Mouse (Mus musculus): ENCODE measurements around the gene Cpsf4. TPM values are rescaled to one million over a fixed set of nuclear protein-coding genes. Genes with fewer than 3 reads are reported as not detected.

Cpsf4 gene
- polyA plus RNA-seq, 1 experiment from 2014 or later, result 57.7 TPM

DNA sequence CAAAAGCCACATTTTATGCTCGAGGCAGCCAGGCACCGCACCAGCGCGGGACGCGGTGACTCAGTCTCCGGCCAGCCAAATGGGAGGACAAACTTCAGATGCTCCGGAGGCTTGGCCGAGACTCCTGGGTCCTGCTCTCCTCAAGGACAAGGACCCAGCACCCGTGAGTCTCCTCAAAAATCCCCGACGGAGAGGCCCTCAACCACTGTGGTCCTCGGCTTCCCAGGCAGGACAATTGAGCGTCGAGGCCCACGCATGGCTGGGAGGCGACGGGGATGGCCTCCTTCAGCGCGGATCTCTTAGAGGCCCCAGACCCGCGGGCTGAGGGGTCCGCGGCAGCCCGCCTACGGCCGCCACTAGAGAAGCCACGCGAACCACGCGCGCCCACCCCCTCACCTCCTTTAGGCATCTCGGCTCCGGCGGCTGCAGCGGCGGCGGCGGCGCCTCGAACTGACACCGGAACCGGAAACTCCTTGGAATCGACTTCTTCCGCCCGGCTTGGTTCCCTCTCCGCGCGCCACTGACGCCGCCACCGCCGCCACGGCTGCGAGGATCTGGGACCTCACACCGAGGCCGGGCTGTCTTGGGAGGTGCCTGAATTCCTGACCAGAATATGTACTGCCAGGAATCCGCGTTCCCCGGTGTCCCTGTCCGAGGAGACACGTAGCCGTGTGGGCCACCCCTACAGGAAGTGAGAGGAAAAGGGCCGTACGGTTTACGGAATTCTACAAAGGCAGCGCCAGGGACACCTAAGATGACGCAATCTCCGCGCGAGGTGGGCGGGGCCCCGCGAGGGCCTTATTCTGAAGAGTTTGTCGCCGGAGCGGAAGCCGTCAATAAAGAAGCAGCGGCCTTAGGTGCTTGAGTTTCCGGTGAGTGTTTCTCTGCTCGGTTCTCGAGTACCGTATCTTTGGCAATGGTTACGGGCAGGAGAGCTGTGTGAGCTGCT lies 27.2 kb upstream of the Cpsf4 start, which contains the start of the genes Pdap1 and Bud31:
Gene Pdap1 (minus strand): TSS at position 668 of the 949 bp plus-strand sequence.
Gene Bud31 (plus strand): TSS at position 792 of the 949 bp plus-strand sequence.
- peaks cover 27% of the 10 kb centered on the region for H3K4me1 ChIP-seq
- under 1% methylated on average over 82 of the region's 84 CpGs for WGBS
- H3K27ac ChIP-seq, result peak within 1 kb of the TSS; percentile 96
- no peaks in the 10 kb centered on the region for H3K9me3 ChIP-seq
- H3K9ac ChIP-seq, result peak within 1 kb of the TSS; percentile 88
- peak within 1 kb of the TSS; percentile 87 for H3K4me3 ChIP-seq
- ATAC-seq (replicated peaks), result peak; percentile 94
- peaks cover 27% of the 10 kb centered on the region for H3K36me3 ChIP-seq (replicated peaks)
- H3K4me2 ChIP-seq, result peak within 1 kb of the TSS; percentile 84
- H3K27me3 ChIP-seq (replicated peaks), result no peaks in the 10 kb centered on the region

DNA sequence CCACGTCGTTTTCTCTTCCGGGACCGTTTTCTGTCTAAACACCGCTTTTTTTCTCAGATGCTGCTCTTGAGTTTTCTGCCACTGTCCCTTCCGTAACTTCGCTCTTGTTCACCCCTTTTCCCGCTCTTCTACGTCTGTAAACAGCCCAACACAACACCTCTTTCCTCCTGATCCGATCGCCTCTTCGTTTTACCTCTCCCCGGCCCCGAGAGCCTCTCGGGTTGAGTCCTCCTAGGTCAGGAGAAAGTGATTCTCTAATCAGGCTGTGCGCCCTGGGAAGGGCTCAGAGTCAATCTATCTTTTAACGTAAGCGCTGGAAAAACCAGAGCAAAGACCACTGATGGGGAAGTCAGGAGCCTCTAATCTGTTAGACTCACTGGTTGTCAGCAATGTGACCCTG lies 26.4 kb upstream of the Cpsf4 start:
- ATAC-seq (replicated peaks), result peak; percentile 1; the same call in 1 of the 2 replicates

DNA sequence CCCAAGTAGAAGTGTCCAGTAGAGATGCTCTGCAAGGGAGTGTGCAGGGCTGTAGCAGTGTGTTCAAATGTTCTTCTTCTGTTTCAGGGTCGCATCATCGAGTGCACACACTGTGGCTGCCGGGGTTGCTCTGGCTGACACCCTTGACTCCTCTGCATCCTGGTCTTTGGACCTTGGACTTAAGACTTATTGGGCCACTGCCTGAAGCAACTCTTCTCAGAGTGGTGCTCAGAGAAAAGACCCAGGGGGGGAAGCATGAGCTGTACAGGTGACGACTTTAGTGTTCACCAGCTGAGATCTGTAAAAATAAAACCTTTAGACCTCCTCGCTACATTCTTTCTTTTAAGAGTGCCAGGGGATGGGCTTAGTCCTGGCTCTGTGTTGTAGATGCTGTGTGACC lies 19.3 kb upstream of the Cpsf4 start:
- WGBS, result 96% methylated on average over 5 of the region's 5 CpGs
- Histone ChIP-seq H3K9me3 (no peaks in the 10 kb centered on the region), H3K4me2 (no peak overlapping the region), H3K4me1 (no peaks in the 10 kb centered on the region), H3K36me3 (replicated peaks) (peaks cover 76% of the 10 kb centered on the region), H3K4me3 (no peak overlapping the region), H3K27ac (no peak overlapping the region), H3K27me3 (replicated peaks) (no peaks in the 10 kb centered on the region), H3K9ac (no peak overlapping the region)
- no peak for ATAC-seq (replicated peaks)

More for the DNA sequence above, 26.4 kb upstream of the Cpsf4 start:
- Histone ChIP-seq H3K36me3 (replicated peaks) (peaks cover 27% of the 10 kb centered on the region; the same call in 1 of the 2 replicates), H3K4me3 (peak overlapping the region; percentile 87), H3K4me1 (peaks cover 27% of the 10 kb centered on the region), H3K27me3 (replicated peaks) (no peaks in the 10 kb centered on the region), H3K9ac (peak overlapping the region; percentile 88), H3K9me3 (no peaks in the 10 kb centered on the region), H3K4me2 (peak overlapping the region; percentile 84), H3K27ac (peak overlapping the region; percentile 96)
- WGBS, result under 1% methylated on average over 18 of the region's 18 CpGs

DNA sequence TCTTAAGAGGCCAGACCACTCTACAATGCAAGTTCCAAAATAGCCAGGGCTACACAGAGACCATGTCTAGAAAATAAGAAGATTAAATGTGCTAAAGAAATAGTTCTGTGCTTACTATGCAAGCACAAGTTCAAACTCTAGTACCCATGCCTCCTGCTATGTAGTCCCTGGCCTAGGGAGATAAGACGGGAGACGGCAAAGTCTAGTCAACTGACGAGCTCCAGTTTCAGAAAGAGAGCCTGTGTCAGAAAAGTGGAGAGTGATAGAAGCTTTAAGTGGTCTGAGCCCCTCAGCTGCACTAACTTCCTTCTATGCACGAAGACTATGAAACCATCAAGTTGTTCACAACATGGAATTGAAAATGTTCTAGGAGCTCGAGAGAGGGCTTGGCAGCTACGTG lies 17.7 kb upstream of the Cpsf4 start:
- no peak for ATAC-seq (replicated peaks)
- Histone ChIP-seq H3K4me1 (no peaks in the 10 kb centered on the region), H3K27ac (no peak overlapping the region), H3K9me3 (no peaks in the 10 kb centered on the region), H3K27me3 (replicated peaks) (no peaks in the 10 kb centered on the region), H3K36me3 (replicated peaks) (peaks cover 78% of the 10 kb centered on the region), H3K4me2 (no peak overlapping the region), H3K9ac (no peak overlapping the region), H3K4me3 (no peak overlapping the region)
- 96% methylated on average over 6 of the region's 6 CpGs for WGBS

DNA sequence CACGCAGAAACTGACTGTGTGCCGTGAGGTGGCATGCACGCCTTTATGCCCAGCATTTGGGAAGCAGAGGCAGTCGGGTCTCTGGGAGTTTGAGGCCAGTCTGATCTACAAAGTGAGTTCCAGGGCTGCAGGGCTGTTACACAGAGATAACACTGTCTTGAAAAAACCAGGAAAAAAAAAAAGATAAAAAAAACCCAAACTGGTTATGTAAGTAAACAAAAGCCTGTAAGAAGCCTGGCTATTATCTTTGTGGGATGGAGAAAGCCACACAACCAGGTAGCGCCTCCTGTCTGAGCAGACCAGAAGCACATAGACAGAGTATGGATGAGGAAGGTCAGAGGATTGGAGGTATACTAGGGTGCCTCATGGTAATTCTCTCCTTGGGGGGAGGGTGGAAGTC lies 14.3 kb upstream of the Cpsf4 start:
- H3K4me3 ChIP-seq, result no peak overlapping the region
- no peak overlapping the region for H3K4me2 ChIP-seq
- WGBS, result 92% methylated on average over 5 of the region's 5 CpGs
- no peaks in the 10 kb centered on the region for H3K4me1 ChIP-seq
- H3K9ac ChIP-seq, result no peak overlapping the region
- no peaks in the 10 kb centered on the region for H3K9me3 ChIP-seq
- H3K36me3 ChIP-seq (replicated peaks), result peaks cover 69% of the 10 kb centered on the region
- H3K27ac ChIP-seq, result no peak overlapping the region
- no peak for ATAC-seq (replicated peaks)
- H3K27me3 ChIP-seq (replicated peaks), result no peaks in the 10 kb centered on the region

DNA sequence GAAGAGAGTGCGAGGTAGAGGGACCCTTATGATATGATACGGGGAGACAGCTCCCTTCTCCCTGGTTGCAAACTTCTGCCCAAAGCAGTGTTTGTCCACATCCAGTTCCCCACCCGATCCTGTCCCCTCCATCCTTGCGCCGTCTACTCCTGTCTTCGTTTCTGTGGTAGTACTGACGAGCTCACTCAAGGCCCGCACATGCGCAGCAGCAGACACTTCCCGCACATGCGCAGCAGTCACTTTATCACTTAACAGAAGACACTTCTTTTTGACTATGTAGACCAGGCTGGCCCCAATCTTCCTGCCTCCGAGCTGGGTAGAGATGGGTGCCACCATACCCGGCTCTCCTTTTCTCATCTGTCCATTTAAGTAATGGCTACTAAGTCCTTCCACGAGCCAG lies 5.7 kb upstream of the Cpsf4 start:
- H3K36me3 ChIP-seq (replicated peaks), result peaks cover 39% of the 10 kb centered on the region
- WGBS, result 94% methylated on average over 14 of the region's 14 CpGs

DNA sequence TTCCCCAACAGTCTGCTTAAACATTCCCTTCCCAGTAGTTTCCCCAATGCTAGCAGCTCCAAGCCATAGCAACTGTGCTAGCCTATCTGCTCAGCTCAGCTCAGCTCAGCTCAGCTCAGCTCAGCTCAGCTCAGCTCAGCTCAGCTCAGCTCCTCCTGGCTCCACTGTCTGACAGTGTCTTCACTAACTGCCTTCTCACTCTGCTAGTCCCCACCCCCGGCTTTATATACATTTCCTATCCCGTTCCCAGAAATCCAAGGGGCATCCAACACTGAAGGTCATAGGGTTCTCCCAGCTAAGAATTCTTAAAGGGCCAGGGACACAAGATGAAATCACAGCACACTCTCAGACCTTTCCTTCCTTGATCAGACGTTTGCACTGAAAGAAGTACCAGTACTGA lies 2.3 kb upstream of the Cpsf4 start:
- WGBS, result 76% methylated on average over 3 of the region's 3 CpGs
- Histone ChIP-seq H3K27me3 (replicated peaks) (no peaks in the 10 kb centered on the region), H3K9me3 (no peaks in the 10 kb centered on the region), H3K4me1 (peaks cover 32% of the 10 kb centered on the region), H3K4me2 (no peak overlapping the region), H3K9ac (no peak overlapping the region), H3K4me3 (no peak overlapping the region), H3K36me3 (replicated peaks) (peaks cover 20% of the 10 kb centered on the region), H3K27ac (no peak overlapping the region)
- no peak for ATAC-seq (replicated peaks)

More for the DNA sequence above, 5.7 kb upstream of the Cpsf4 start:
- Histone ChIP-seq H3K9me3 (no peaks in the 10 kb centered on the region), H3K4me3 (no peak overlapping the region), H3K27me3 (replicated peaks) (no peaks in the 10 kb centered on the region), H3K4me2 (no peak overlapping the region), H3K9ac (no peak overlapping the region), H3K27ac (no peak overlapping the region), H3K4me1 (peaks cover 16% of the 10 kb centered on the region)
- no peak for ATAC-seq (replicated peaks)

DNA sequence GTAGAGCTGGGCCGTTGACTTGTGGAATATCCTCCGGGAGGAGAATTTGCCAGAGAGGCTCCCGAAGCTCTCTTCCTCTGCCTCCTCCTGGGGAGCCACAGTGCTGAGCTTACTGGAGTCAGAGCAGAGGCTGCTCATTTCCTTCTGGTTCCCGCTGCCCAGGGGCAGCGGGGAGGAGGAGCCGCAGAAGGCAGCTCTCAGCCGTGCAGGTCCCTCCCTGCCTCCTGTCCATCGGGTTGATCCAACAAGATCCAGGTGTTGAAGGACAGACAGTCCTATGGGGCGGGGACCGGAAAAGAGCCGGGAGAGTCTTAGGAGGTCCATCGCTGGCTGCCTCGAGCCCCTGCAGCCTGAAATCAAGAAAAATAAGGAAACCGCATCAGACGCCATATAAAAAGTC lies 1.8 kb upstream of the Cpsf4 start:
- H3K27me3 ChIP-seq (replicated peaks), result no peaks in the 10 kb centered on the region
- ATAC-seq (replicated peaks), result no peak
- H3K27ac ChIP-seq, result no peak overlapping the region
- no peaks in the 10 kb centered on the region for H3K9me3 ChIP-seq
- H3K36me3 ChIP-seq (replicated peaks), result peaks cover 16% of the 10 kb centered on the region
- H3K4me3 ChIP-seq, result no peak overlapping the region
- H3K4me1 ChIP-seq, result peaks cover 32% of the 10 kb centered on the region
- WGBS, result 92% methylated on average over 15 of the region's 15 CpGs
- H3K9ac ChIP-seq, result no peak overlapping the region
- no peak overlapping the region for H3K4me2 ChIP-seq

DNA sequence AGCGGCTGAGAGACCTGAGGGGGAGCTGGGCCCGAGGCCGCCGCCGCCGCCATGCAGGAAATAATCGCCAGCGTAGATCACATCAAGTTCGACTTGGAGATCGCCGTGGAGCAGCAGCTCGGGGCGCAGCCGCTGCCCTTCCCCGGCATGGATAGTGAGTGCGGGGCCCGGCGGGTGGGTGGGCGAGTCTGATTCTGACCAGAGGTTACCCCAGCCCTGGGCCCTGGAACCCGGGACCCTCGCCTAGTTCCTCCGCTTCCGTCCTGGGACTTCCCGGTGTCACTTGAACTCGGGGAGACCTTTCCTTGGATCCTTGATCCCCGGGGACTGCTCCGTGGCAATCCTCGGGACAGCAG lies 271 bp downstream of the Cpsf4 start:
- peak overlapping the region; percentile 62 for H3K9ac ChIP-seq
- ATAC-seq (replicated peaks), result peak; percentile 80
- H3K27me3 ChIP-seq (replicated peaks), result no peaks in the 10 kb centered on the region
- peak overlapping the region; percentile 76 for H3K27ac ChIP-seq
- H3K4me3 ChIP-seq, result peak overlapping the region; percentile 66
- WGBS, result under 1% methylated on average over 28 of the region's 28 CpGs
- H3K36me3 ChIP-seq (replicated peaks), result peaks cover 8% of the 10 kb centered on the region
- no peaks in the 10 kb centered on the region for H3K9me3 ChIP-seq
- peak overlapping the region; percentile 80 for H3K4me2 ChIP-seq
- peaks cover 32% of the 10 kb centered on the region for H3K4me1 ChIP-seq

DNA sequence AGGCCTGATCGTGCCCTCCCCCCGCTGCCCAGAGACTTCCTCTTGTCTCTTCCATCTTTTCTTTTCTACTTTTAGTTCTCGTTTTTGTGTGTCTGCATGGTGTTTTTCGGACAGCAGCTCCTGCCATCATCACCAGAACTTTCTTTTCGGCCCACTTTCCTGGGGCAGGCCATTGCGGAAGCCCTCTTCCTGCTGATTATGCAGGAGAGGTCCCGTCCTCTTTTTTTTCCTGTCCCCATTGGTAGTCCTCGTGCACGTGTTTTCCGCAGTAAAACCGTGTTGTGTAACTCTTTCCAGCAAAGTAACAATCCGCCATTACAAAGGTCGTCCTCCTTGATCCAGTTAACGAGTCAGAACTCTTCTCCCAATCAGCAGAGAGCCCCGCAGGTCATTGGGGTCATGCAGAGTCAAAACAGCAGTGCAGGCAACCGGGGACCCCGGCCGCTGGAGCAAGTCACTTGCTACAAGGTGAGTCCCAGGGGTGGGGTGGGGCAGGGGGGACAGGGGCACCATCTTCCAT lies 11.5 kb downstream of the Cpsf4 start:
- no peaks in the 10 kb centered on the region for H3K9me3 ChIP-seq
- H3K4me1 ChIP-seq, result no peaks in the 10 kb centered on the region
- H3K9ac ChIP-seq, result no peak overlapping the region
- no peaks in the 10 kb centered on the region for H3K27me3 ChIP-seq (replicated peaks)
- no peak overlapping the region for H3K4me2 ChIP-seq
- no peak overlapping the region for H3K27ac ChIP-seq
- no peak overlapping the region for H3K4me3 ChIP-seq
- WGBS, result 87% methylated on average over 18 of the region's 18 CpGs
- no peak for ATAC-seq (replicated peaks)
- H3K36me3 ChIP-seq (replicated peaks), result peaks cover 75% of the 10 kb centered on the region

DNA sequence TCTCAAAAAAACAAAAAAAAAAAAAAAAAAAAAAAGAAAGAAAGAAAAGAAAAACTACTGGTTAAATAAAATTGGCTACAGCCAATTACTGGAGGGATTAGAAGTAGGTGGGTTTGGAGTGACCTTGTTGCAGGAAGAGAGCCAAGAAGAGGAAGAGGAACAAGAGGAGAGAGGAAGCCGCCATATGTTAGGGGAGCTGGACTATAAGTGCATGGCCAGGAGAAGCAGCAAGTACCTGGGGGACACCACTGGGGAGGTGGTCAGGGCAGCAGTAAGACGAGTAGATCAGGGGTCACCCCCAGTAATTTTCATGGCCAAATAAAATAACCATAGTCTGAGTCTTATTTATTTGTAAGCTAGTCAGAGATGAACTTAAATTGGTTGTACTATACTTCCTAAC lies 18.2 kb downstream of the Cpsf4 start:
- 92% methylated on average over 2 of the region's 2 CpGs for WGBS
- Histone ChIP-seq H3K9me3 (no peaks in the 10 kb centered on the region), H3K4me1 (peaks cover 12% of the 10 kb centered on the region), H3K4me3 (no peak overlapping the region), H3K36me3 (replicated peaks) (peaks cover 59% of the 10 kb centered on the region), H3K27ac (no peak overlapping the region), H3K9ac (no peak overlapping the region), H3K27me3 (replicated peaks) (no peaks in the 10 kb centered on the region), H3K4me2 (no peak overlapping the region)
- ATAC-seq (replicated peaks), result no peak

DNA sequence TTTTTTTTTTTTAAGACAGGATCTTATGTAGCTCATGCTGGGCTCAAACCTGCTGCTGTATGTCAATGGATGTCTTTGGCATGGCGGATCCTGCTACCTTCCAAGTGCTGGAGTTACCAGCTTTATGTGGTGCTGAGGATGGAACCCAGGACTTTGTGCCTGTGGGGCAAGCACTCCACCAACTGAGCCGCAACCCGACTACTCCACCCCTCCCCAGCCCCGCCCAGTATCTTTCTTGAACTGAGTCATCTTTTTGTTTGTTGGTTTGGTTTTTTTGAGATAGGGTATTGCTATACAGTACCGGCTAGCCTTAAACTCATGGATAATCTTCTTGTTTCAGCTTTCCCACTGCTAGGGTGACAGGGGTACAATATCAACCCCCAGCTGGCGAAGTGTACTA lies 22.4 kb downstream of the Cpsf4 start:
- Histone ChIP-seq H3K27ac (no peak overlapping the region), H3K9ac (no peak overlapping the region), H3K4me3 (no peak overlapping the region), H3K27me3 (replicated peaks) (no peaks in the 10 kb centered on the region), H3K36me3 (replicated peaks) (peaks cover 23% of the 10 kb centered on the region), H3K4me1 (peaks cover 24% of the 10 kb centered on the region), H3K4me2 (peak overlapping the region; percentile 69; the same call in 1 of the 2 replicates), H3K9me3 (no peaks in the 10 kb centered on the region)
- WGBS, result 95% methylated on average over 6 of the region's 6 CpGs
- ATAC-seq (replicated peaks), result no peak
